Mouse (Mus musculus): ENCODE measurements around the gene Tcerg1l. TPM values are rescaled to one million over a fixed set of nuclear protein-coding genes. Genes with fewer than 3 reads are reported as not detected.

Tcerg1l gene
- polyA plus RNA-seq (2015; fragmentation: Illumina TruSeq; extraction: RNeasy Lipid Tissue Mini Kit (QIAGEN cat#74804); ENCODE audit: insufficient read depth, low read depth, low replicate concordance) = not detected

DNA sequence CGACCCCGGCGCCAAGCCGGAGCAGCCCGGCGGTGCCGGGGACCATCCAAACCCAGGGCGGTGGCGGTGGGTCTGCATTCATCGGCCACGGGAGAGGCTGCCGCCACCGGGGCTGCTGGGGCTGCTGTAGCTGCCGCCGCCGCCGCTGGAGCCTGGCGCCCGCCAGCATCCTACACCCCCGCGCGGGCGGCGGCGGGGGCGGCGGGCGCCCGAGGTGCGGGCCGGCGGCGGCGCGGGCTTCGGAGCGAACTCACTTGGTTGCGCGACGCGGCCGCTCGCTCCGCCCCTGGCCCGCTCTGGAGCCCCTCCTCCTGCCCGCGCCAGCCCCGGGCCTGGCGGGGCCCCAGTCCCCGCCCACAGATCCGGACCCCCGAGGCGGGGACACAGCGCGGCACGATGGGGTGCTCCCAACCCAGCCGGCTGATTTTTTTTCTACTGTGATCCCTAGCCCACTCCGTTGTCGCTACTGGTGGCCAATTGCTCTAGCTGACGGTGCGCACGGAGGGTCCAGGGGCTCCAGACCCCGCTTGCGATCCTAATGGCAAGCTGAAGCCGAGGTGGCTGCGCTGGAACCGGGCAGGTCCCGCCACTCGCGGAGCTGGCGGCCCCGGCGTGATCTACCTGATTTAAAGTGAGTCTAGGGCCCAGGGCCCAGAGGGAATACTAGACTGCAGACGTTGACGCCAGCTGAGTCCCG is at the start of gene Tcerg1l:
Gene Tcerg1l (minus strand): TSS at position 246 of the 697 bp plus-strand sequence.

Measured in pancreas, adult 10 weeks (tissue).